Mouse (Mus musculus) CD8-positive naive resting alpha-beta T cell, adult 2 months (primary cell): ENCODE measurements around the gene Camsap3.

Experiments
- DNase-seq, 2 experiments: peaks; one replicate each; pipeline ENCODE4 v3.0.0; 2022; ENCODE audit warnings: low read depth in 2 of 2, low spot score in 2 of 2

Camsap3 gene

DNA sequence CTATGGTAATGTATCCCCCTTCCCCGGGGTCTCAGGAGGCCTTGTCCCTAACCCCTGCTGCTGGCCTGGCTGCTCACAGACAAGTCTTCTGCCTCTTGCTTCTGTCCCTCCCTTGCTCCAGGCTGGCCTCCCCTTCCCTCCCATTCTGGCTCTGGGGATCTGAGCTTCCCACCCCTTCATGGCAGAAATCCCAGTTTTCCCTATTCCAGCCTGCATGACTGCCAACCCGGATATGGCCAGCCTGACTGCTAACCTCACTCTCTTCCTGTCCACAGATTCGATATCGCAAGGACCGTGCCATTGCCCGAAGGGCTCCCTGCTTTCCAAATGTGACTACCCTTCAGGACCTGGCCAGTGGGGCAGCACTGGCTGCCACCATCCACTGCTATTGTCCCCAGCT lies 13.3 kb downstream of the Camsap3 start:
- no peak for DNase-seq

DNA sequence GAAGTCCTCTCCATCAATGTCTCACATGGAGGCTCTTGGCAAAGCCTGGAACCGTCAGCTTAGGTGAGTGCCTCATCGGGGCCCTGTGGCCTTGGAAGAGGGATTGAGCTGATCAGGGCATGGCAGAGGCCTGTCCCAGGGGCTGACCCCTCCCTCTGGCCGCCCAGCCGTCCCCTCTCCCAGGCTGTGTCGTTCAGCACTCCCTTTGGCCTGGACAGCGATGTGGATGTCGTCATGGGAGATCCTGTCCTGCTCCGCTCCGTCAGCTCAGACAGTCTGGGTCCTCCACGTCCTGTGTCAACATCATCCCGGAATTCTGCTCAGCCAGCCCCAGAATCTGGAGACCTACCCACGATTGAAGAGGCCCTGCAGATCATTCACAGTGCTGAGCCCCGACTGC lies 16.3 kb downstream of the Camsap3 start:
- no peak for DNase-seq

- no peak for DNase-seq
Measured at GRCm38 (mm10) chr8:3606593-3606992, 19.5 kb downstream of the Camsap3 start.

DNA sequence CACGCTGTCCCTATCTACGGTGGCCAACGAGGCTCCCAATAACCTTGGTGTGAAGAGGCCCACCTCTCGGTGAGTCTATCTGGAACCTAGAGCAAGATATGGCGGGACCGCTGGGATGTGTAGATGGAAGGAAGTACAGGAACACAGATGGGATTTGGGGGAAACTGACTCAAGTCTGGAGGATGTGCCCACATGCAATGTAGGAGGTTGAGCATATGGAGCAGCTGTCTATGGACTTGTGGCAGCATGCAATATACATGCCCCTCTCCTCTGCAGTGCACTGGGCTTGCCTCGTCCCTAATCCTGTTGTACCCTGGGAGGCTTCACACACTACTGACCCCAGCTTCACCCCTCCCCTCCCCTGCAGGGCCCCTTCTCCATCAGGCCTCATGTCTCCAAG lies 20.7 kb downstream of the Camsap3 start:
- DNase-seq, result no peak

DNA sequence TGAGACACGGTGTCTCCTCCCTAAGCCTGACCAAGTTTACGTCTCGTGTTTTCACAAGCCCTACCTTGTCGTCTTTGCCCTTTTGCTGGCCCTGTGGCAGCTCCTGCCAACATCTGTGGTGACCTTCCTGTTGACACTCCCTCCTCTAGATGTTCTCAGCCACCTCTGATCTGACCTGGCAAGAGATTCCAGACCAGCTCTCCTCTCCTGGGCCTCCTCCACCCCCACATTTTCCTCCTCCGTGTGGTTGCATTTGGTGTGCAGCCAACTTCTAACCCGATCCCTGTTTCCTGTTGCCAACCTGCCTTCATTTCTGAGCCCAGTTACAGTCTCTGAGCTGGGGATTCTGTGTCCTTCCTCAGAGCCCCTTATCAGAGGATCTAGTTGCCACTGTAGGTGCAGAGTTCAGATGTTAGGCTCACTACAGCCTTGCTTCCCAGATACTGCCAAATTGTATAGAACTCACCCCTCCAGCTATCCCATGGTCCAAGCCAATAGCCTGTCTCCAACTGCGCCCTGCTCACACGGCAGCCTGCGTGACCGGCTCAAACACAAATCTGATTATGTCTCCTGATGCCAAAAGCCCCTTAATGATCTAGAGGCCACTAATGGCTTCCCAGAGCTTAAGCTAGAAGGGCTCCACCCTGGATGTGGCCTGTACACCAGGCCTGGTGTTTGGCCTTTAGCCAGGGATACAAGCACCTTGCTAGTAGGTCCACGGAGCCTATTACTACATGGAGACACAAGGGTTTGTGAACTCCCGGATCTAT lies 22.1 kb downstream of the Camsap3 start:
- no peak for DNase-seq

DNA sequence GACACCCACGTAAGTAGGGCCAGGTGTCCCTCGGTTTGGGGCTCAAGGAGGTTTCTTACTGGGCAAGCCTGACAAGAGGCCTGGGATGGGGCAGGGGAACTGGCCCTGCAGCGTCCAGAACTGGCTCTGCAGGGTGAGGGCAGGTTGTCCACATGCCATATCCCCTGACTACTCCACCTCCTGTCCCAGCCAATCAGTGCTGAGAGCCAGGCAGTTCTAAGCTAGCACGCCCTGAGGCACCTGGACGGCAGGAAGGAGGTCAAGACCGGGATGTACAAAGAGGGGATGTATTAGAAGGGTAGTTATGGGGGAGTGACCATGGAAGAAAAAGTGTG lies 22.7 kb downstream of the Camsap3 start:
- no peak for DNase-seq

- peak; percentile 95 to 96 for DNase-seq
Measured at GRCm38 (mm10) chr8:3621199-3621970, 34.3 kb downstream of the Camsap3 start, which contains the start of the genes Xab2 and Pet100. TSS of gene Xab2 (minus strand) at chr8:3621316. TSS of gene Pet100 (plus strand) at chr8:3621548.

DNA sequence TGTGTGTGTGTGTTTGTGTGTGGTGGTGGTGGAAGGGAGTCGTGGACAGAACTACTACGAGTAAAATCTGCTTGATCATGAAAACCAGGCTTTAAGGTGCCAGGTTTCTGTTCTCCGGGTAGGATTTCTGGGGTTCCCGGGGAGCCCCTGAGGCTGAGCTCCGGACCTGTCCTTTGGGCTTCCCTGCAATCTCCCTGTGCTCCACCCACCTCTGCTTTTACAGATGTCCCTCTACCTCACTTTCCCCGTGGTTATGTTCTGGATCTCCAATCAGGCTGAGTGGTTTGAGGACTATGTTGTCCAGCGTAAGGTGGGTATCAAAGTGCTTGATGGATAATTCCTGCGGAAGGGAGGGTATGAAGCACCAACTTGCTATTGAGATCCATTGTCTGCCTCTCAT lies 35.0 kb downstream of the Camsap3 start:
- DNase-seq, result no peak

GRCm38 (mm10) chr8:3625445-3625844 lies 38.4 kb downstream of the Camsap3 start, which contains the start of gene Pcp2:
TSS of gene Pcp2 (minus strand) at chr8:3625545.
- no peak for DNase-seq

GRCm38 (mm10) chr8:3626971-3627370 lies 39.9 kb downstream of the Camsap3 start:
- DNase-seq, result no peak

DNA sequence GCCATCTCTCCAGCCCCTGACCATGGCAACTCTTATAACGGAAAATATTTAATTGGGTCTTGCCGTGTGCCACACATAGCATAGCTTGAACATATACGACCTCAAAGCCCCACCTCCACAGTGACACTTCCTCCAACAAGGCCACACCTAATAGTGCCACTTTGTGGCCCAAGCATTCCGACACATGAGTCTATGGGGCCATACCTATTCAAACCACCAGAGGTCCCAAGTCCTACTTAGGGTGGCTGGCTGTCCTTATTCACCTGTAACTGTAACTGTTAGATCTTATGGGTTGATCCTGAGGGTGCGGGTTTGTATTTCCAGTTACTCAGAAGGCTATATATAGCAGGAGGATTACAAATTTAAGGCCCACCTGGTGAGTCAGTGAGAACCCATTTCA lies 40.9 kb downstream of the Camsap3 start:
- peak in 1 of 2 experiments; percentile 44 for DNase-seq

- DNase-seq, result peak; percentile 82 to 87
Measured at GRCm38 (mm10) chr8:3630647-3631477, 43.8 kb downstream of the Camsap3 start, which contains the start of gene Stxbp2. TSS of gene Stxbp2 (plus strand) at chr8:3630955.

DNA sequence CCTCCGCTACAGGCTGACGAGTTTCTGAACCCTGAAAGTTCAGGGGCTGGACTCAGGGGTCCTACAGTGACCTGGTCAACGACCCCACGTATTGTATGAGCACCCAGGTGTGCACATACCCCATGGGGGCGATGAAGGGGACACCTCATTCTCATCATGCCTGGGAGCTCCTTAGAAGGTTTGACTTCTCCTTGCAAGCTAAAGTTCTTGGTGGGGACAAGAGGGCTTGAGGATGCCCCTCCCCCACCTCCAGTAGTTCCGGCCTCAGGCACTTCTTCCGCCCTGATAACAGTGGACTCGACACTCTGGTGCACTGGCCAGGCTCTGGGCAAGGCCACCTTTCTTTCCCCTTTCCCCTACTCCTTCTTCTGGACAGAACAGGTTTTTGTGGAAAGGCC lies 44.4 kb downstream of the Camsap3 start:
- no peak for DNase-seq

DNA sequence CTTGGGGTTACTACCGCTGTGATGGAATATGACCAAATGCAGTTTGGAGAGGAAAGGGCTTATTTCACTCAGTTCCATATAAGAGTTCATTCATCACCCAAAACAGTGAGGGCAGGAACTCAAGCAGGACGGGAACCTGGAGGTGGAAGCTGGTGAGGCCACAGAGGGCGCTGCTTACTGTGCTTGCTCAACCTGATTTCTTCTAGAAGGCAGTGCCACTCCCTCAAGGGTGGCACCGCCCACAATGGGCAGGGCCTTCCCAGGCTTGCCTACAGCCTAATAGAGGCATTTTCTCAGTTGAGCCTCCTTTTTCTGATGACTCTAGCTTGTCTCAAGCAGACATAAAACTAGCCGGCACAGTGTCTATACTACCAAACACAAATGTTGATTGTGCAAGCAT lies 58.7 kb downstream of the Camsap3 start:
- peak in 1 of 2 experiments; percentile 24 for DNase-seq

DNA sequence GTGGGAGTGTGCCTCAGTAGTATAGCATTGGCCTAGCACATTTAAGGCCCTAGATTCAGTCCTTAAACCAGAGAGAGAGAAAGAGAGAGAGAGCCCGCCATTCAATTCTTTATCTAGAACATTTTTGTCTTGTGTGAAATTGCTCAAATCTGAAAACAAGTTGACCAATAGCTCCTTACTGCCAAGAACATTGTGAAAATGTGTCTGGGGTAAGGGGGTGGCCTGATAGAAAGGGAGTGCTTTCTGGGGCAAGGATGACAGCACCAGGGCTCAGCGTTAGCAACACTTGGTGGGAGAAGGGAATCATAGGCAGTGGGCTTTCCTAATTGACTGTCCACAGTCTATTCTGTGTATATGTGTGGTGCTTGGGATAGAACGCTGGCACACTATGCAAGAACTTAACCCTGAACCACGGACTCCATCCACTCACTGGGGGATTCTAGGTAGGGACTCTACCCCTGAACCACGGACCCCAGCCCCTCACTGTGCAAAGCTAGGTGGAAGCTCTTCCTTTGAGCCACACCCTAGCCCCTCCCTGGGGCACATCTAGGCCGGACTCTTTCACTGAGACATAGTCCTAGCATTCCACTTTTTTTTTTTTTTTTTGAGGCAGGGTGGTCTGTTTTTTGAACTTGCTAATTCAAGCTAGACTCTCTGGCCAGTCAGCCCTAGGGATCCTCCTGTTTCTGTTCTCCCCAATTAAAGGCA lies 59.9 kb downstream of the Camsap3 start:
- no peak for DNase-seq

DNA sequence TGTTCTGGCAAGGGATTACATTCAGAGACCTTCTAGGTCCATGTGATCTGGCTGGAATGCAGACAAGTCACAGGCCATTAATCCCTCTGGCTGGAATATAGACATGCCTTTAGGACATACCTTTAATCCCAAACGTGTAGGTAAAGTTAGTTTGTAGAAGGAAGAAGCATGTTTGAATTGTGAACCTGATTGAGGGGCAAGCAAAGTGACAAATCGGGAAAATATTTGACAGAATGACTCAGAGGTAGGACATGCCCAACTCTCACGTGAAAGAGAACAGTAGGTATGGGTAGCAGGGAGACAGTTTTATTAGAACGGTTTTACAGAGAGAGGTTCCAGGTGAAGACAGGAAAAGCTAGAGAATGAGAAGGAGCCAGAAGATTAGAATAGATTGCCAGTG lies 60.5 kb downstream of the Camsap3 start:
- DNase-seq, result no peak

DNA sequence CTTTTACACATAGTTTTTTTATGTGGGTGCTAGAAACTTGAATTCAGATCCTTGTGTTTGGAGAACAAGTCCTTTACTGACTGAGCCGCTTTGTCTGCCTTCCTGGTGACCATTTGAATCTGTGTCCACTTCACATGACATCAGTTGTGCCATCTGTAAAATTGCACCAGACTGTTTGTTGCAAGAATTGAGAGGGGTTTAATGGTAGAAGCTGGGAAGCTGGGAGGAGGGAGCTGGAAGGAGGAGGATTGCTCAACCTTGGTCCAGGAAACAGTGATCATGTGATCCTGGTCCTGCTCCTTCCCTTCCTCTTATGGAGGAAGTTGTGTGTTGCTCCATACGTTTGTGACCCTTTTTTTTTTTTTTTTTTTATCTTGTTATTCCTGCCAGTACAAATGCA lies 61.2 kb downstream of the Camsap3 start:
- no peak for DNase-seq

GRCm38 (mm10) chr8:3648990-3649389 lies 61.9 kb downstream of the Camsap3 start:
- no peak for DNase-seq

DNA sequence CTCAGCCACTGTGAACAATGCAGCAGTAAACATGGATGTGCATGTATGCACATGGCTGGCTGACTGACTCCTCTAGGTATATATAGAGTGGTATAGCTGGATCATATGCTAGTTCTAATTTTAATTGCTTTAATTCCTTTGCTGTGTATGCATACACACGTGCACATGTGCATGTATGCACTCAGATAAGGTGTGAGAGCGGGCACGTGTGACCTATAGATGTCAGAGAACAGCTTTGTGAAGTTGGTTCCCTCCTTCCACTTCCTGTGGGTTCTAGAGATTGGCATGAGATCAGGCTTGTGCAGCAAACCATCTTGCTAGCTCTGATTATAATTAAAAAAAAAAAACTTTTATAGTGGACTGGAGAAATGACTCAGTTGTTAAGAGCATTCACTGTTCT lies 65.8 kb downstream of the Camsap3 start:
- no peak for DNase-seq

DNA sequence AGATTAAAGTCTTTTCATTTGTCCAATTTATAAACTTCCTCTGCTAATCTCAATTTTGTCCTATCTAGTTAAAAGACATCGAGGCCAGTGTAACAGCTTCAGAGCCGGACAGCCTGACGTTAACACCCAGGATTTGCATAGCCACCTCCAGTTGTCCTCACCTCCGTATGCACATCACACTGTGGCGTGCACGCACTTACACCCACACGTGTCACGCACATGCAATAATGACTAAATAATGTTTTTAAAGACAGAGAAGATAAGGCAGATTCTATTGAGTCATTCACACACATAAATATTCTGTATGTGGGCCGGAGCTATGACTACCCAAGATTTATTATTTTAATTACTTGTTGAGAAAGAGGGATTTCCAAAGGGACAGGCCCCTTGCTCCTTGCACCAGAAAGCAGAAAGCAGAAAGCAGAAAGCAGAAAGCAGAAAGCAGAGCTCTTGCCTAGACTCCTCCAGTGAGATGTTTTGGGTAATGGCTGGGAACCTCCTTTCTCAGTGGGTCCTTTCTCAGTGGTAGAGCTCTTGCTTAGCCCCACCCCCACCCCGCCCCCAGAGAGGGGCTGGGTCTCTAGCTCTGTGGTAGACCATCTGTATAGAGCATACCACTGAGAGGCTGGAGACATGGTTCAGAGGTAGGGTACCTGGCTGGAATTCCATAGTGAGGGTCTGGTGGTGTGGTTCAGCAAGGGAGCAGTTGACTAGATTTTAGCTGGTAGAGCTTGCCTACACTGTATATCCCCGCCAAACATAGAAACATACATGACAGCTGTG lies 67.8 kb downstream of the Camsap3 start:
- no peak for DNase-seq
